Mouse (Mus musculus) spleen, adult 10 weeks (tissue): ENCODE results near the gene Olfr99. TPM values are rescaled to one million over a fixed set of nuclear protein-coding genes. Genes with fewer than 3 reads are reported as not detected.

Experiments
- polyA plus RNA-seq: library from polyadenylated mRNA; stranded (reverse); fragments of 350-450 nt; fragmentation: Illumina TruSeq; extraction: RNeasy Lipid Tissue Mini Kit (QIAGEN cat#74804); gene quantifications from one replicate; pipeline ENCODE4 v1.2.3, GENCODE M21; 2015; ENCODE audit warnings: low replicate concordance; ENCODE audit not compliant: insufficient read depth

Olfr99 gene
- not detected for polyA plus RNA-seq

GRCm38 (mm10) chr17:37283360-37283759 is at the start of gene Olfr99:
TSS of gene Olfr99 (minus strand) at chr17:37283460.

DNA sequence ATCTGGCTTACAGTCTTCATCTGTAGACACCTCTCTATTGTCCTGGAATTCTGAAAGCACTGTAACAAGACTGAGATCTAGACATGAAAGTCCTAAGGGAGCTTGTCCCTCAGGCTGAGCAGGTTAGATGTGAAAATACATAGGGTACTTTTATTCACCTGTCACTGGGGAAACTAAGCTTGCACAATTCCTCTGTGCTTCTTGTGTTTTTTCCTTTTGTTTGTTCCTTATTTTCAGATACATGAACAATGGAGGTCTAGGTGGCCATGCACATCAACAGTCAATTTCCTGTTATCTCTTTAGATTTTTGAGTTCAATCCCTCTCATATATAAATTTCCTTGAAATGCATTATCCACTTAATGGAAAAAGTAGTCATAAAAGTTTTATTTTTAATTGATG is 33.7 kb upstream of the Olfr99 start, which contains the start of gene Olfr102:
Gene Olfr102, minus strand, starts transcription at position 101 of the 400 bp plus-strand sequence.

GRCm38 (mm10) chr17:37304213-37304612 is 21.0 kb upstream of the Olfr99 start, which contains the start of gene Olfr101:
TSS of gene Olfr101 (minus strand) at chr17:37304313.

DNA sequence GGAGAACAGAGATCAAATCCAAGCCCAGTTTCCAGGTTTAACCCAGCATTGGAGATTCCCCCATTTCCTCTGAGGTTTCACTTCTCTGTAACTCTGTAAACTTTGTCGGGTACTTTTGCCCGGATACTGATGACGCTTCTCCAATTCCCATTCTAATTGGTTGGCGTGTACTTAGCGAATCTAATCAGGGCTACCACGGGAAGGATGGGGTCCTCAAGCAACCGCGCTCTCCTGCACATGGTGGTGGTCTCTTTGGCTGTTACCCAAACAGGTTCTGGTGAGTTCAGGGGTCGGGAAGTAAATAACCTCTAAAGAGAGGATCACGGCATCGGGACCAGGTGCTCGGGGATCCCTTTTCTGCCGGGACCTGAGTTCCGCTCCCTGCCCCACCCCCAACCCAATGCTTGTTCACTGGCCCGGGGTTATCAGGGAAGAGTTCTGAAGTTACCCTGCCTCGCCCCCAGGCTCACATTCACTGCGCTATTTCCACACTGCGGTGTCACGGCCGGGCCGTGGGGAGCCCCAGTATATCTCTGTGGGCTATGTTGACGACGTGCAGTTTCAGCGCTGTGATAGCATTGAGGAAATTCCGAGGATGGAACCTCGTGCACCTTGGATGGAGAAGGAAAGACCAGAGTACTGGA is 13.1 kb downstream of the Olfr99 start, which contains the start of gene H2-M3:
Gene H2-M3, plus strand, starts transcription at position 163 of the 644 bp plus-strand sequence.

DNA sequence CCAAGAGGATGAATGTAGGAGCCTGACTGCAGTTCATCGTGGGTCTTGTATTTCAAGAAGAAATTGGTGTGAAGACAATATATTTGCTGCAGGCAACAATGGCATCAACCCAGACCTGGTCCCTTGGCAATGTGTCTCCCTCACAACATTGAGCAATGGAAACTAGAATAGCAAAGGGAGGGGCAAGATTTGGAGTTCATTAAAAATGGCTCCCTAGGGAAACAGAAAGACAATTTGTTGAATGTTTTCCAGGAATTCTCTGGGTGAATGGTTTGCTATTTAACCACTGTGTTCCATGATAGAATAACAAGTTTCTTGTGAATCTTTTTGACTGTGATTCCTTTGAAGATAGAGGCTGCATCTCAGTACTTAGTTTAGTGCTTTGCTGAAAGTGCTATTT is 19.6 kb downstream of the Olfr99 start, which contains the start of gene Olfr98:
Gene Olfr98, minus strand, starts transcription at position 124 of the 400 bp plus-strand sequence.

DNA sequence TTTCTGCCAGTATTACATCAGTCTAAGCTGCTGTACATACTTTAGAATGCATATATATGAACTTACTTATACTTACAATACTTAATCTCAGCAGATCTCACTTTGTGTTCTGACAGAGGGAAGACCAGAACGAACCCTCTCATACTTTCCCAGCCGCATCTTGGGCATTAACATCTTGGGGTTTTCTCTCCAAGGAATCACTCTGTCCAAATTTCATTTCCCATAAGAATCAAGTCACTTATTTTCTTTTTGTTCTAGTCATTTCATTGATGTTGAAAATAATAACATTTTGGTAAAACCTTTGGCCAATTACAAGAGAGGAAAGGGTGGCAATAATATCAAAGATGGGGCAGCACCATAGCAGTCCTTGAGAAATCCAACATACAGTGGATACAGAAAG is 46.0 kb downstream of the Olfr99 start, which contains the start of gene Olfr97:
Gene Olfr97, minus strand, starts transcription at position 101 of the 400 bp plus-strand sequence.

Other genes with a start within 250 kb of the Olfr99 start
- gene Gabbr1, start 237.5 kb downstream of the Olfr99 start, polyA plus RNA-seq = 60.3 TPM
- not detected for gene Olfr90, start 195.0 kb downstream of the Olfr99 start, polyA plus RNA-seq
- not detected for gene Olfr91, start 185.2 kb downstream of the Olfr99 start, polyA plus RNA-seq
- not detected for gene Olfr92, start 163.4 kb downstream of the Olfr99 start, polyA plus RNA-seq
- gene Olfr93, start 122.0 kb downstream of the Olfr99 start, polyA plus RNA-seq = not detected
- 32.4 TPM for gene Ubd, start 89.6 kb downstream of the Olfr99 start, polyA plus RNA-seq
- gene Olfr94, start 82.5 kb downstream of the Olfr99 start, polyA plus RNA-seq = not detected
- not detected for gene Olfr95, start 70.3 kb downstream of the Olfr99 start, polyA plus RNA-seq
- gene Olfr96, start 63.3 kb downstream of the Olfr99 start, polyA plus RNA-seq = not detected
- gene Olfr97, start 46.1 kb downstream of the Olfr99 start, polyA plus RNA-seq = not detected
- gene Olfr98, start 19.7 kb downstream of the Olfr99 start, polyA plus RNA-seq = not detected
- 58.2 TPM for gene H2-M3, start 13.2 kb downstream of the Olfr99 start, polyA plus RNA-seq
- not detected for gene Olfr101, start 20.9 kb upstream of the Olfr99 start, polyA plus RNA-seq
- gene Olfr102, start 33.6 kb upstream of the Olfr99 start, polyA plus RNA-seq = not detected
- not detected for gene Olfr103, start 56.2 kb upstream of the Olfr99 start, polyA plus RNA-seq
- gene Olfr104-ps, start 76.1 kb upstream of the Olfr99 start, polyA plus RNA-seq = not detected
- gene Olfr105-ps, start 95.6 kb upstream of the Olfr99 start, polyA plus RNA-seq = not detected
- not detected for gene Olfr106-ps, start 106.9 kb upstream of the Olfr99 start, polyA plus RNA-seq
- not detected for gene Olfr107, start 115.8 kb upstream of the Olfr99 start, polyA plus RNA-seq
- gene Olfr108, start 162.0 kb upstream of the Olfr99 start, polyA plus RNA-seq = not detected
- not detected for gene Olfr109, start 175.5 kb upstream of the Olfr99 start, polyA plus RNA-seq
- gene H2-M2, start 200.1 kb upstream of the Olfr99 start, polyA plus RNA-seq = 16.8 TPM
- gene Olfr110, start 209.0 kb upstream of the Olfr99 start, polyA plus RNA-seq = 0.26 TPM
- 0.72 TPM for gene Olfr111, start 224.6 kb upstream of the Olfr99 start, polyA plus RNA-seq